Mouse (Mus musculus) lung, postnatal 4 days (tissue): ENCODE data around the gene Gm5475.
A peak's percentile ranks its signal among the peaks of the same experiment; 100 is the strongest.

ENCODE experiments used
- DNase-seq, 2 experiments: peaks; one replicate each; pipeline ENCODE4 v3.0.0; 2021

Gm5475 gene

GRCm38 (mm10) chr15:100414011-100414410 is 7.9 kb upstream of the Gm5475 start:
- DNase-seq: peak in 1 of 2 experiments; percentile 21

GRCm38 (mm10) chr15:100414942-100415341 is 7.0 kb upstream of the Gm5475 start:
- DNase-seq: no peak

GRCm38 (mm10) chr15:100415684-100416083 is 6.3 kb upstream of the Gm5475 start:
- no peak for DNase-seq

- DNase-seq: no peak
Measured at GRCm38 (mm10) chr15:100417854-100418450, 4.0 kb upstream of the Gm5475 start.

- DNase-seq: no peak
Measured at GRCm38 (mm10) chr15:100419311-100419710, 2.6 kb upstream of the Gm5475 start.

- no peak for DNase-seq
Measured at GRCm38 (mm10) chr15:100419901-100420745, 1.8 kb upstream of the Gm5475 start.

GRCm38 (mm10) chr15:100421059-100421757 is 739 bp upstream of the Gm5475 start:
- DNase-seq: no peak

- DNase-seq: no peak
Measured at GRCm38 (mm10) chr15:100422476-100422875, 529 bp downstream of the Gm5475 start.

GRCm38 (mm10) chr15:100422899-100423860 is 1.2 kb downstream of the Gm5475 start:
- peak; percentile 97 to 98 for DNase-seq

GRCm38 (mm10) chr15:100423916-100424315 is 2.0 kb downstream of the Gm5475 start:
- peak; percentile 70 to 73 for DNase-seq

GRCm38 (mm10) chr15:100424396-100425122 is 2.6 kb downstream of the Gm5475 start, which contains the start of gene Slc11a2:
Slc11a2 (minus strand) TSS chr15:100425072.
- peak in 1 of 2 experiments; percentile 43 for DNase-seq

- peak; percentile 26 to 50 for DNase-seq
Measured at GRCm38 (mm10) chr15:100428296-100428905, 6.5 kb downstream of the Gm5475 start.

GRCm38 (mm10) chr15:100429959-100430565 is 8.1 kb downstream of the Gm5475 start:
- no peak for DNase-seq

- no peak for DNase-seq
Measured at GRCm38 (mm10) chr15:100433234-100433633, 11.3 kb downstream of the Gm5475 start.

GRCm38 (mm10) chr15:100436112-100436511 is 14.2 kb downstream of the Gm5475 start:
- no peak for DNase-seq

- no peak for DNase-seq
Measured at GRCm38 (mm10) chr15:100436518-100436917, 14.6 kb downstream of the Gm5475 start.

- peak; percentile 89 to 94 for DNase-seq
Measured at GRCm38 (mm10) chr15:100443126-100443922, 21.4 kb downstream of the Gm5475 start.

GRCm38 (mm10) chr15:100446887-100447286 is 24.9 kb downstream of the Gm5475 start:
- DNase-seq: no peak

- DNase-seq: no peak
Measured at GRCm38 (mm10) chr15:100448572-100448971, 26.6 kb downstream of the Gm5475 start.

- no peak for DNase-seq
Measured at GRCm38 (mm10) chr15:100449495-100449894, 27.5 kb downstream of the Gm5475 start.
